Mouse (Mus musculus) hindbrain, embryonic 12.5 days (tissue): Measurements from ENCODE around the gene Trpv5. TPM values are rescaled to one million over a fixed set of nuclear protein-coding genes. Genes with fewer than 3 reads are reported as not detected.

Experiments used
- ATAC-seq: fragments of 200-750 bp; cut with Nextera tagmentation; 2 replicates; pipeline ENCODE4 v1.8.0; 2017; ENCODE audit warnings: moderate TSS enrichment; ENCODE audit not compliant: low FRiP score
- H3K27ac ChIP-seq: fragments of 300-500 bp; sonication (generic); 2 replicates; pipeline ENCODE4 v1.5.1; 2016; ENCODE audit warnings: mild to moderate bottlenecking
- H3K27me3 ChIP-seq: fragments of 300-500 bp; sonication (generic); 2 replicates; pipeline ENCODE4 v1.6.1; 2016; ENCODE audit warnings: mild to moderate bottlenecking
- H3K36me3 ChIP-seq: fragments of 300-500 bp; sonication (generic); 2 replicates; pipeline ENCODE4 v1.6.1; 2016; ENCODE audit warnings: mild to moderate bottlenecking
- H3K4me1 ChIP-seq: fragments of 300-500 bp; sonication (generic); 2 replicates; pipeline ENCODE4 v1.6.1; 2016
- H3K4me2 ChIP-seq: fragments of 300-500 bp; sonication (generic); replicated peaks from 2 replicates; pipeline ENCODE4 v1.6.1; 2016; ENCODE audit warnings: mild to moderate bottlenecking
- H3K4me3 ChIP-seq: fragments of 300-500 bp; sonication (generic); 2 replicates; pipeline ENCODE4 v1.5.1; 2016; ENCODE audit warnings: mild to moderate bottlenecking
- H3K9ac ChIP-seq: fragments of 300-500 bp; sonication (generic); 2 replicates; pipeline ENCODE4 v1.6.1; 2016; ENCODE audit warnings: mild to moderate bottlenecking, moderate library complexity
- H3K9me3 ChIP-seq: fragments of 300-500 bp; sonication (generic); replicated peaks from 2 replicates; pipeline ENCODE4 v1.6.1; 2016; ENCODE audit warnings: mild to moderate bottlenecking
- WGBS: fragments of 180-500 bp; shearing (Covaris S2); methylation state at CpG from one replicate; pipeline ENCODE4 v1.1.7; 2016; 5-methylcytosine and 5-hydroxymethylcytosine counted together
- polyA plus RNA-seq: library from polyadenylated mRNA; unstranded; fragments of >200 nt; fragmentation: Nextera tagmentation; extraction: Ambion mirVana; gene quantifications from 2 replicates; pipeline ENCODE4 v1.2.1, GENCODE M21; 2016

Trpv5 gene
- polyA plus RNA-seq, 1 experiment from 2014 or later, result not detected

DNA sequence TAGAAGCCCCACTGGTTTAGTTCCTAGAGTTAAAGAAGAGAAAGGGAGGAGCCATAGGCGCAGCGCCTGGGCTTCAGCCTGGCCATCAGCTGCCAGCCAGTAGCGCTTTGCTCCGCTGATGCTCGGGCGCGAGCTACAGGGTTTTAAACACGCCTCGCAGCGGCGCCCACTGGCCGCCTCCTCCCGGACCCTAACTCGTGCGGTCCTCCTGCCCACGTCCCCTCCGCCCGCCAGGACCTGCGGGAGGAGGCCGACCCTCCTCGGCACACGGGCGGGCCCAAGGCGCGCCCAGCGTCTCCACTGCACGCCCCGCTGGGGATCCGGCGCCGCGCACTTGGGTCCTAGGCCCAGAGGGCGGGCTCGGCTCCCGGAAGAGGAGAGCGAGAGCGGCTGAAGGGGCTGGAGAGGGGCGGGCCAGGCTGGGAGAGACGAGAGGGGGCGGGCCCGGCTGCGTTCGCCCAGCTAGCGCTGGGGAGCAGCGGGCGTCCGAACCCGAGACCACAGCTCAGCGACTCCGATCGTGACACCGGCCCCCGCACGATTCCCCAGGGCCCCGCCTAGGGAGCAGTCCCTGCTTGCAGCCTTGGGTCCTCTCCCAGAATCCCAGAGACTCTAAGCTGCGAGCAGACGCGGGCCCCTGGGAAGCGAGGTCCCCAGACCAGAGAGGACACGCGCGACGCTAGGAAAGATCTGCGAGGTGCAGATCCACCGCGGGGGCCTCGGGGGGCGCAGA is 75.3 kb downstream of the Trpv5 start, which contains the start of gene Ephb6:
TSS of gene Ephb6 (plus strand) at position 422 of the 733 bp plus-strand sequence.
- WGBS, result under 1% methylated on average over 68 of the region's 68 CpGs
- Histone ChIP-seq H3K4me1 (peaks cover 14% of the 10 kb centered on the region), H3K27me3 (no peaks in the 10 kb centered on the region), H3K4me3 (peak within 1 kb of the TSS; percentile 74), H3K4me2 (peak within 1 kb of the TSS; percentile 88), H3K36me3 (no peaks in the 10 kb centered on the region), H3K9ac (peak within 1 kb of the TSS; percentile 89), H3K27ac (peak within 1 kb of the TSS; percentile 92), H3K9me3 (no peaks in the 10 kb centered on the region)
- ATAC-seq, result peak; percentile 95

- Histone ChIP-seq H3K4me2 (peak overlapping the region; percentile 88), H3K27ac (peak overlapping the region; percentile 92), H3K27me3 (no peaks in the 10 kb centered on the region), H3K9ac (peak overlapping the region; percentile 89), H3K9me3 (no peaks in the 10 kb centered on the region), H3K4me1 (peaks cover 14% of the 10 kb centered on the region), H3K4me3 (peak overlapping the region; percentile 74), H3K36me3 (no peaks in the 10 kb centered on the region)
- under 1% methylated on average over 23 of the region's 23 CpGs for WGBS
- peak; percentile 74 for ATAC-seq
Measured at GRCm38 (mm10) chr6:41604401-41605050, 76.0 kb downstream of the Trpv5 start.

Other genes starting within 250 kb of the Trpv5 start
- 0.83 TPM in 1 of 2 replicates, not detected in the other for gene Gm10334, start 234.6 kb downstream of the Trpv5 start, polyA plus RNA-seq
- gene Prss1, start 221.8 kb downstream of the Trpv5 start, polyA plus RNA-seq, result not detected in 2 replicates
- gene Prss2, start 159.0 kb downstream of the Trpv5 start, polyA plus RNA-seq, result not detected in 2 replicates
- 25.8 and 28.1 TPM in 2 replicates for gene Ephb6, start 75.3 kb downstream of the Trpv5 start, polyA plus RNA-seq
- gene Trpv6, start 44.4 kb downstream of the Trpv5 start, polyA plus RNA-seq, result 0.62 and 1.1 TPM in 2 replicates
- gene Llcfc1, start 3.7 kb upstream of the Trpv5 start, polyA plus RNA-seq, result not detected in 2 replicates
- gene Kel, start 23.6 kb upstream of the Trpv5 start, polyA plus RNA-seq, result 9.0 and 9.7 TPM in 2 replicates
- gene Olfr459, start 94.4 kb upstream of the Trpv5 start, polyA plus RNA-seq, result not detected in 2 replicates
- not detected in 2 replicates for gene Pip, start 166.8 kb upstream of the Trpv5 start, polyA plus RNA-seq
- not detected in 2 replicates for gene Sval2, start 172.2 kb upstream of the Trpv5 start, polyA plus RNA-seq